In genomic region chr6:147349566-147350237, GRCm38 (mm10) we compare ENCODE assay signal across 14 mouse cellular contexts.
"Had no signal": no experiment of that assay in that cellular context is flagged by ENCODE, and none has a peak within 500 bp of the region (broad histone marks: within the 10 kb centered on the region; RNA-seq: fewer than 3 reads in every experiment).

No protein-coding gene starts in this region.

- H3K36me3 ChIP-seq: limb, embryonic 13.5 days; midbrain, embryonic 10.5 days; neural tube, embryonic 12.5 days; stomach, embryonic 15.5 days had no signal

- H3K27me3 ChIP-seq: limb, embryonic 13.5 days; neural tube, embryonic 12.5 days; stomach, embryonic 15.5 days had no signal

- H3K4me1 ChIP-seq: midbrain, embryonic 10.5 days; neural tube, embryonic 12.5 days; stomach, embryonic 15.5 days had no signal

- H3K9me3 ChIP-seq: limb, embryonic 13.5 days; midbrain, embryonic 10.5 days; neural tube, embryonic 12.5 days; stomach, embryonic 15.5 days had no signal

- H3K4me3 ChIP-seq: layer of hippocampus, adult 2 months; limb, embryonic 13.5 days; midbrain, embryonic 10.5 days; myocyte; neural tube, embryonic 12.5 days; stomach, embryonic 15.5 days had no signal

- H3K27ac ChIP-seq: layer of hippocampus, adult 2 months; limb, embryonic 13.5 days; liver, embryonic 14.5 days; midbrain, embryonic 10.5 days; neural tube, embryonic 12.5 days; stomach, embryonic 15.5 days had no signal

- H3K9ac ChIP-seq: limb, embryonic 13.5 days; liver, embryonic 14.5 days; neural tube, embryonic 12.5 days; stomach, embryonic 15.5 days had no signal

- DNase-seq: kidney, postnatal 10 days; kidney, postnatal 4 days; left cerebral cortex, postnatal 4 days; lung, adult 18-20 months; midbrain, embryonic 14.5 days; thymus, adult 18-20 months; thymus, postnatal 14 days had no signal

- H3K4me2 ChIP-seq: limb, embryonic 13.5 days; neural tube, embryonic 12.5 days; stomach, embryonic 15.5 days had no signal
